Comparison of ENCODE assay signal across 8 mouse cellular contexts in the genomic region with DNA sequence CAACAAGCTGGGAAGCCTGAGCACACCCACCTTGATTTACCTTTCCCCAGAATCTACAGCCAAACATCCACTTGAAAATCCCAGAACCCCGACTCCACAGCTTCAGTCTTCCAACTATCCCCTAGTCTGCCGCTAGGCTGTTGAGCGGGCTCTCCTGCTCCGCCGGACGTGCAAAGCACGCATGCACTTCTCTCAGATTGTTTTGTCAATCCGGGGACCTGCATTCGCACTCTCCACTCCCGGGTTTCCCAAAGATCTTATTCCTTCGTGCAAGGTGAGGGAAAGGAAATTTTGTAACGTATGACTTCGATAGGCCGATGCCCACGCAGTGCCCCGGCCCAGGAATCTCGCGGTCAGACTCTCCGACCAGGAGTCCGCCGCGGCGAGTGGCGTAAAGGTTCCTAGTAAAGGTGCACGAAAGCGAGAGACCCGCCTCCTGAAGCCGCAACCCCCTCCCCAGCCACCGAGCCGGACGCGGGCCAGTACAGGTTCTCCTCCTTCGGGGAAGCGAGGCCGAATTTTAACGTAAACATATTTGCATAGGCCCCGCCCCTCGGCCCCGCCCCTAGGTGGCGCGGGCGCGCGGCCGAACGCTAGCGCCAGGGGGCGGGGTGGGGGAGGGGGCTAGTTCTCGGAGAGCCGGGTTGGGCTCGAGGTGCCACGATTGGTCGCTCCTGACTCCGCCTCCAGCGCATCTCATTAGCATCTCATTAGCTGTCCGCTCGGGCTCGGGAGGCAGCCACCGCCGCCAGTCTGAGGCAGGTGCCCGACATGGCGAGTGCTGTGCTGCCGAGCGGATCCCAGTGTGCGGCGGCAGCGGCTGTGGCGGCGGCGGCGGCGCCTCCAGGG. TPM values are rescaled to one million over a fixed set of nuclear protein-coding genes. Genes with fewer than 3 reads are reported as not detected.
DNase-seq lines count a peak whose midpoint lies in the region; ATAC-seq and TF ChIP-seq lines count a peak whose summit lies in the region.

A gene (plus strand): TSS at position 572 of the 849 bp plus-strand sequence.

- H3K4me3 ChIP-seq in layer of hippocampus, adult 2 months, result peak within 1 kb of the TSS; percentile 99
- H3K4me3 ChIP-seq in neural tube, embryonic 13.5 days, result peak within 1 kb of the TSS; percentile 90

- H3K36me3 ChIP-seq in neural tube, embryonic 13.5 days, result no peaks in the 10 kb centered on the region

- peak; percentile 98 for DNase-seq in Muller cell, postnatal 12 days (ENCODE audit: inconsistent ontology term)
- DNase-seq in cerebellum, postnatal 10 days, result peak; percentile 98
- peak; percentile 94 to 97 for DNase-seq in frontal cortex, adult 2 months (ENCODE audit: extremely low spot score in 1 of 2, low spot score in 1 of 2)
- peak; percentile 96 to 97 for DNase-seq in layer of hippocampus, adult 2 months (ENCODE audit: low spot score in 2 of 2)
- peak; percentile 96 to 97 for DNase-seq in lung, adult 18-20 months
- peak; percentile 91 for DNase-seq in telencephalon, adult 2 months (ENCODE audit: low read depth, low spot score)

- no peaks in the 10 kb centered on the region for H3K9me3 ChIP-seq in neural tube, embryonic 13.5 days

- TF ChIP-seq CTCF in layer of hippocampus, adult 2 months (conservative IDR thresholded peaks at IDR 0.05), result peak; percentile 69

- no peaks in the 10 kb centered on the region for H3K27me3 ChIP-seq in neural tube, embryonic 13.5 days

- WGBS in neural tube, embryonic 13.5 days, result under 1% methylated on average over 63 of the region's 72 CpGs

- H3K27ac ChIP-seq in layer of hippocampus, adult 2 months, result peak within 1 kb of the TSS; percentile 98
- H3K27ac ChIP-seq in neural tube, embryonic 13.5 days (replicated peaks), result peak within 1 kb of the TSS; percentile 93

- peaks cover 41% of the 10 kb centered on the region for H3K4me1 ChIP-seq in neural tube, embryonic 13.5 days (replicated peaks)

- peak within 1 kb of the TSS; percentile 86 for H3K4me2 ChIP-seq in neural tube, embryonic 13.5 days

- H3K9ac ChIP-seq in neural tube, embryonic 13.5 days, result peak within 1 kb of the TSS; percentile 93

- peak; percentile 95 to 96 for ATAC-seq in hematopoietic stem cell, adult 5-6 weeks (replicated peaks in 1 of 2; ENCODE audit: insufficient read depth in 1 of 2, low FRiP score in 2 of 2, low TSS enrichment in 1 of 2, low read depth in 1 of 2, poor library complexity in 2 of 2, severe bottlenecking in 2 of 2)
- ATAC-seq in neural tube, embryonic 13.5 days (ENCODE audit: low read depth), result peak; percentile 96

RNA-seq across cellular contexts. Expression of the gene that starts here (rescaled TPM):
- 77.3 and 94.6 TPM in 2 replicates for polyA plus RNA-seq in frontal cortex, adult 2 months (2012; rRNA removed)
- total RNA-seq in hematopoietic stem cell, adult 5-6 weeks (2017), result 0.13 and 0.55 TPM in 2 replicates
- total RNA-seq in layer of hippocampus, adult 2 months (2021), result 100 to 1,000 TPM; 237 to 250 TPM
- polyA plus RNA-seq in neural tube, embryonic 13.5 days (2015; fragmentation: Nextera tagmentation; extraction: Ambion mirVana), result 155 and 157 TPM in 2 replicates

Comparison
In these comparisons a context has a peak if more than half of its experiments do, and no peak if none do; other contexts are left out.
1. Peak in every context shown above with its lines: DNase-seq, ATAC-seq, H3K4me3 ChIP-seq and H3K27ac ChIP-seq.
2. RNA of the gene that starts here (total RNA-seq): 237 to 250 TPM in layer of hippocampus, adult 2 months; 0.13 to 0.55 TPM in hematopoietic stem cell, adult 5-6 weeks; every median in the first group is over 100 times any median in the second.
3. Peak in ATAC-seq in hematopoietic stem cell, adult 5-6 weeks; RNA of the gene not detected or under 1 TPM.